14 mouse cellular contexts compared by ENCODE assay signal in the genomic region with DNA sequence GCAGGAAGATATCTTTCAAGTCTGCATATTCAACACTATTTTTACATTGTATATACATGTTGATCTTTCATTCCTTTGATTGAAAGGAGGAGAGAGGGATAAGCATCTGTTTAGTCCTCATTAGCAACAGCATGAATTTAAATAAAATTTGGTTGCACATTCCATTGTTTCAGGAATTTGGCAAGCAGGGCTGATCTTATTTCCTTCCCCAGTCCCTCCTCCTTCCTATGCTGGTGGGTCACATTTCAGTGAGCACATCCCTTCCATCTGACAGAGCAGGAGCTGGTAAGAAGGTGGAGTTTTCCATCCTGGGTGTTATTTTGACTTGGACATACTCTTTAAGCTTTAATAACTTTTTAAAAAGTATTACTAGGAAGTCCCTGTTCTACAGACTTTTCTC.
DNase-seq lines count a peak whose midpoint lies in the region; ATAC-seq and TF ChIP-seq lines count a peak whose summit lies in the region.
"Had no signal": no experiment of that assay in that cellular context is flagged by ENCODE, and none has a peak within 500 bp of the region (broad histone marks: within the 10 kb centered on the region; RNA-seq: fewer than 3 reads in every experiment).

No protein-coding gene starts in this region.

- ATAC-seq in lung, postnatal 0 days, result no peak
- peak; percentile 52; the same call in 1 of the 2 replicates for ATAC-seq in forebrain, embryonic 16.5 days
- ATAC-seq: CD4-positive, CD25-positive, alpha-beta regulatory T cell, adult 4 months had no signal

- no peak overlapping the region for H3K9ac ChIP-seq in lung, postnatal 0 days (replicated peaks; ENCODE audit: low read depth)
- H3K9ac ChIP-seq in forebrain, embryonic 16.5 days (replicated peaks; ENCODE audit: low read depth, low read length), result no peak overlapping the region
- H3K9ac ChIP-seq: limb, embryonic 12.5 days; liver, embryonic 14.5 days had no signal

- DNase-seq in heart, adult 8-10 months (ENCODE audit: low spot score), result peak; percentile 21
- no peak for DNase-seq in heart, postnatal 25 days (ENCODE audit: low spot score)
- peak; percentile 21 for DNase-seq in lung, postnatal 0 days (ENCODE audit: low spot score)
- DNase-seq in lung, adult 2 months, result no peak
- DNase-seq in kidney, postnatal 14 days, result peak; percentile 21
- no peak for DNase-seq in thymus, postnatal 10 days (ENCODE audit: low spot score in 2 of 2)
- no peak for DNase-seq in layer of hippocampus, postnatal 10 days (ENCODE audit: low spot score in 2 of 2)
- DNase-seq: adrenal gland, postnatal 25 days; cerebellum, postnatal 10 days had no signal

- intact Hi-C loops in heart, postnatal 25 days (cut with DNase I), result no loop called here

- no peaks in the 10 kb centered on the region for H3K4me1 ChIP-seq in lung, postnatal 0 days (ENCODE audit: insufficient read depth, low read depth, low read length)
- no peaks in the 10 kb centered on the region for H3K4me1 ChIP-seq in lung, adult 2 months (ENCODE audit: control insufficient read depth, insufficient read depth, low read length)
- H3K4me1 ChIP-seq in forebrain, embryonic 16.5 days (replicated peaks; ENCODE audit: control insufficient read depth, insufficient read depth, low read length), result peaks cover 2% of the 10 kb centered on the region; the same call in 1 of the 2 replicates
- H3K4me1 ChIP-seq: limb, embryonic 12.5 days had no signal

- TF ChIP-seq CTCF in lung, postnatal 0 days (IDR thresholded peaks at IDR 0.05), result no peak
- no peak for TF ChIP-seq CTCF in lung, adult 2 months (IDR thresholded peaks at IDR 0.05; ENCODE audit: insufficient read depth, low read length)

- H3K9me3 ChIP-seq in lung, postnatal 0 days (ENCODE audit: low read length), result no peaks in the 10 kb centered on the region
- no peaks in the 10 kb centered on the region for H3K9me3 ChIP-seq in forebrain, embryonic 16.5 days (ENCODE audit: control insufficient read depth, low read length)
- H3K9me3 ChIP-seq: limb, embryonic 12.5 days had no signal

- no peak overlapping the region for H3K4me2 ChIP-seq in lung, postnatal 0 days (replicated peaks; ENCODE audit: low read depth, low read length)
- H3K4me2 ChIP-seq in forebrain, embryonic 16.5 days (ENCODE audit: low read length), result no peak overlapping the region
- H3K4me2 ChIP-seq: limb, embryonic 12.5 days had no signal

- H3K27me3 ChIP-seq in lung, postnatal 0 days (replicated peaks; ENCODE audit: insufficient read depth, low read length), result no peaks in the 10 kb centered on the region
- no peaks in the 10 kb centered on the region for H3K27me3 ChIP-seq in forebrain, embryonic 16.5 days (replicated peaks; ENCODE audit: control insufficient read depth, insufficient read depth, low read length)
- H3K27me3 ChIP-seq: limb, embryonic 12.5 days had no signal

- TF ChIP-seq POLR2A in lung, adult 2 months (IDR thresholded peaks at IDR 0.05; ENCODE audit: borderline replicate concordance, extremely low read depth, low read depth, low read length), result no peak

- TF ChIP-seq EP300 in lung, postnatal 0 days (IDR thresholded peaks at IDR 0.05), result no peak

- H3K36me3 ChIP-seq in lung, postnatal 0 days (ENCODE audit: insufficient read depth, low read length), result no peaks in the 10 kb centered on the region
- no peaks in the 10 kb centered on the region for H3K36me3 ChIP-seq in forebrain, embryonic 16.5 days (ENCODE audit: control insufficient read depth, insufficient read depth)
- H3K36me3 ChIP-seq: limb, embryonic 12.5 days had no signal

- no peak overlapping the region for H3K27ac ChIP-seq in lung, postnatal 0 days (ENCODE audit: low read length)
- no peak overlapping the region for H3K27ac ChIP-seq in forebrain, embryonic 16.5 days (ENCODE audit: low read length)
- H3K27ac ChIP-seq: layer of hippocampus, adult 2 months; limb, embryonic 12.5 days; liver, embryonic 14.5 days had no signal

- H3K4me3 ChIP-seq in lung, postnatal 0 days (ENCODE audit: low read depth, low read length), result no peak overlapping the region
- no peak overlapping the region for H3K4me3 ChIP-seq in lung, adult 2 months (replicated peaks; ENCODE audit: extremely low read depth, low read depth, low read length)
- H3K4me3 ChIP-seq in forebrain, embryonic 16.5 days (replicated peaks; ENCODE audit: low read length), result no peak overlapping the region
- H3K4me3 ChIP-seq: layer of hippocampus, adult 2 months; limb, embryonic 12.5 days had no signal

Comparison
In these comparisons a context has a peak if more than half of its experiments do, and no peak if none do; other contexts are left out.
1. DNase-seq: peak in heart, adult 8-10 months (single experiment), lung, postnatal 0 days (single experiment) and kidney, postnatal 14 days (single experiment); none in heart, postnatal 25 days (single experiment), lung, adult 2 months (single experiment), thymus, postnatal 10 days (0 of 2) and layer of hippocampus, postnatal 10 days (0 of 2).